Mouse (Mus musculus) left cerebral cortex, adult 18-20 months (tissue): ENCODE results near the gene Taar5. TPM values are rescaled to one million over a fixed set of nuclear protein-coding genes. Genes with fewer than 3 reads are reported as not detected.

Source experiments
- DNase-seq, 2 experiments: peaks; one replicate each; pipeline ENCODE4 v3.0.0; 2021 to 2022; ENCODE audit warnings: low spot score in 2 of 2, mixed read lengths in 1 of 2
- total RNA-seq, 2 experiments: library from RNA; stranded (reverse); gene quantifications; 2 replicates each; pipeline ENCODE4 v1.2.3; 2021

Taar5 gene
- total RNA-seq, 2 experiments from 2014 or later: not detected

- no peak for DNase-seq
Measured at GRCm38 (mm10) chr10:24008143-24008542, 37.6 kb downstream of the Taar5 start.

Other genes with a start within 250 kb of the Taar5 start
- 100 to 1,000 TPM; 216 to 218 TPM for gene Rps12, start 183.4 kb upstream of the Taar5 start, total RNA-seq
- gene Slc18b1, start 173.7 kb upstream of the Taar5 start, total RNA-seq: 10 to 100 TPM; 27.6 to 28.8 TPM
- not detected for gene Vnn3, start 119.2 kb upstream of the Taar5 start, total RNA-seq
- not detected for gene Vnn1, start 76.0 kb upstream of the Taar5 start, total RNA-seq
- not detected for gene Taar1, start 50.4 kb upstream of the Taar5 start, total RNA-seq
- gene Taar2, start 32.1 kb upstream of the Taar5 start, total RNA-seq: not detected
- not detected for gene Taar3, start 21.1 kb upstream of the Taar5 start, total RNA-seq
- not detected for gene Taar4, start 10.2 kb upstream of the Taar5 start, total RNA-seq
- gene Taar6, start 14.9 kb downstream of the Taar5 start, total RNA-seq: not detected
- not detected for gene Taar7a, start 22.8 kb downstream of the Taar5 start, total RNA-seq
- not detected for gene Taar7b, start 29.2 kb downstream of the Taar5 start, total RNA-seq
- not detected for gene Taar7d, start 56.5 kb downstream of the Taar5 start, total RNA-seq
- not detected for gene Taar7e, start 66.9 kb downstream of the Taar5 start, total RNA-seq
- gene Taar7f, start 78.8 kb downstream of the Taar5 start, total RNA-seq: not detected
- gene Taar8a, start 105.8 kb downstream of the Taar5 start, total RNA-seq: not detected
- gene Taar8b, start 121.6 kb downstream of the Taar5 start, total RNA-seq: not detected
- gene Taar8c, start 131.2 kb downstream of the Taar5 start, total RNA-seq: not detected
- not detected for gene Taar9, start 138.8 kb downstream of the Taar5 start, total RNA-seq
- 100 to 1,000 TPM; 136 to 139 TPM for gene Stx7, start 178.6 kb downstream of the Taar5 start, total RNA-seq